Mouse (Mus musculus): ENCODE results near the gene Ccdc136.
A peak's percentile ranks its signal among the peaks of the same experiment; 100 is the strongest.

Gene Ccdc136

DNA sequence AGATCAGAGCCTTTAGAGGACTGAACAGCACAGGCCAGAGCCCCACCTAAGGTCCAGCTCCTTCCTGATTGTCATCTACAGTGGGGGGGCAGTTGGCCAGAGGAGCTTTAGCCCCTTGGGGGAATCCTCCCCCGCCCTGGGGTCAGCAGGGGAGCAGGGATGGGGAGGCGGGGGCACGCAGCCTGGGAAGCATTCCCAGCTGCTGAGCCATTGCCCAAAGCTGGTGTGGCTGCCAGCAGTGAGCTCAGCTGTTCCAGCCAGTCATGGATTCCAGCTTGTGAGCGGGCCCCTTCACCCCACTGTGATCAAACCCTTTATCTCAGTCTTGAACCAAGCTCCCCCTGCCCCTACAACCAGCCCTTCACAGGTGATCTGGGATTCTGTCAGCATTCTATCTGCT lies 43.1 kb downstream of the Ccdc136 start:
- peak; percentile 43 for DNase-seq (ENCODE audit: low spot score)

- no peak for DNase-seq (ENCODE audit: low spot score)
Observed at GRCm38 (mm10) chr6:29439789-29440188, 43.7 kb downstream of the Ccdc136 start.

DNA sequence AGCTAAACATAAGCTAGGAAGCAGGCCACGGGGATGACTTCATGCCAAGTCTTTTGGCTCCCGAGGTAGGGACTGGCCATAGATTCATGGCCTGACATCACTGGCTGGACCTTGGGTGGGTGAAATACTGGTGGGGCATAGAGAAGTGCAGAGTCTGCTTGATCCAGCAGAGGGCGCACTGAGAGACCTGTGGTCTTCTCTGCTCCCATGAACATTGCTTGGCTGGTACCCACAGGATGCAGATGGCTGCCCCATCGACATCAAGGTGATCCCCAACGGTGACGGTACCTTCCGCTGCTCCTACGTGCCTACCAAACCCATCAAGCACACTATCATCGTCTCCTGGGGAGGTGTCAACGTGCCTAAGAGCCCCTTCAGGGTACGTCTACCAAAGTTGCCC lies 48.7 kb downstream of the Ccdc136 start:
- no peak for DNase-seq (ENCODE audit: low spot score)

DNA sequence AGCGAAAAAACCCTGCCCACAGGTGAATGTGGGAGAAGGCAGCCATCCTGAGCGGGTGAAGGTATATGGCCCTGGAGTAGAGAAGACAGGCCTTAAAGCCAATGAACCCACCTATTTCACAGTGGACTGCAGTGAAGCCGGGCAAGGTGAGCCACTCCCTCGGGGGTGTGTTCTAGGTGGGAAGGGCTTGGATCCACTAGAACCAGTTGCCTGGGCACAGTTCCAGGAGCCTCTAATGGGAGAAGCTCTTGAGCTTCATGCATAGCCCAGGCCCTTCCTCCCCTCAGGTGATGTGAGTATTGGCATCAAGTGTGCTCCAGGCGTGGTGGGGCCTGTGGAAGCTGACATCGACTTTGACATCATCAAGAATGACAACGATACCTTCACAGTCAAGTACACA lies 49.2 kb downstream of the Ccdc136 start:
- DNase-seq (ENCODE audit: low spot score), result no peak

DNA sequence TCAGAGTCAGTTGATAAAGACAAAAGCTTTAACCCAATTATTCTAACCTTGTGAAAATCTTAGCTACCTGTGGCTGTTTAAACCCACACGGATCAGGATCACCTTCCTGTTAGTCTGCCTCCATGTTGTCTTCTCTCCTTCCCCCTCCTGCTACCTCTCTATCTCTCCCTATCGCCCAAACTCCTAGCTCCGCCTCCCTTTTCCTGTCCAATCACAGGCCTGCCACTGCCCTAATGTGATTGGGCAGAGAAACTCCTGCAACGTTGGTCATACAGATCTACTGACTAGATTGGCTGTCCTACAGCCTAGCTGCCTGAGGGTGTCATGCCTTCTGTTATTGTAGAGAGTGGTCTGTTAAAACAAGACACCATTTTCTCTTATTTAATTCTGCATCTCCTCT lies 53.7 kb downstream of the Ccdc136 start:
- no peak for DNase-seq (ENCODE audit: low spot score)

DNA sequence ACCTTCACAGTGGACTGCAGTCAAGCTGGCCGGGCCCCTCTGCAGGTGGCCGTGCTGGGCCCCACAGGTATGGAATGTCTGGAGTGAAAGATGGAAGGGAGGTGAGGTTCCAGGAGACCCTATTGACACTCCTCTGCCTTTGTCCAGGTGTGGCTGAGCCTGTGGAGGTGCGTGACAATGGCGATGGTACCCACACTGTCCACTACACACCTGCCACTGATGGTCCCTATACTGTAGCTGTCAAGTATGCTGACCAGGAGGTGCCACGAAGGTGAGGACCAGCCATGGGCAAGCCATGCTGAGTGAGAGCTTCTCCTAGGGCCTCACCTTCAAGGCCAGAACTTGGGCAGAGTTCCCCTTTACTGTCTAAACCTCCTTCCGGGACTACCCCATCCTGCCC lies 54.6 kb downstream of the Ccdc136 start:
- no peak for DNase-seq (ENCODE audit: low spot score)

- no peak for DNase-seq (ENCODE audit: low spot score)
Observed at GRCm38 (mm10) chr6:29461502-29461901, 65.4 kb downstream of the Ccdc136 start.

DNA sequence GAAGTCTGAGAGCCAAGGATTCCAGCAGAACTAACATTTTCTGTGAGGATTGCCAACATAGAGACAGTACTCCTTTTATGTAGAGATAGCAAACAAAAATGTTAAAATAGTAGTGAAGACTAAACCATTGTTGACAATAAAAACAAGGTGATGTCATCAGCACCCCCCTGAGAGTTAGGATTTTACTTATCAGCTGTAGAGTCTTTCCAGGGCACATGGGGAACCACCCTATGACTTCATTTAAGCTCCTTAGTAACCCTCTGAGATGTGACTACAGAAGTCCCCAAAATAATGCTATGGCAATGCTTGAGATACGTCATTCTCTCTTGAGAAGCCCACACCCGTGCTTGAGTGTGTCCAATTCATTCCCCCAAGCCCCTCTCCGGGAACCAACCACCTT lies 67.3 kb downstream of the Ccdc136 start:
- no peak for DNase-seq (ENCODE audit: low spot score)

DNA sequence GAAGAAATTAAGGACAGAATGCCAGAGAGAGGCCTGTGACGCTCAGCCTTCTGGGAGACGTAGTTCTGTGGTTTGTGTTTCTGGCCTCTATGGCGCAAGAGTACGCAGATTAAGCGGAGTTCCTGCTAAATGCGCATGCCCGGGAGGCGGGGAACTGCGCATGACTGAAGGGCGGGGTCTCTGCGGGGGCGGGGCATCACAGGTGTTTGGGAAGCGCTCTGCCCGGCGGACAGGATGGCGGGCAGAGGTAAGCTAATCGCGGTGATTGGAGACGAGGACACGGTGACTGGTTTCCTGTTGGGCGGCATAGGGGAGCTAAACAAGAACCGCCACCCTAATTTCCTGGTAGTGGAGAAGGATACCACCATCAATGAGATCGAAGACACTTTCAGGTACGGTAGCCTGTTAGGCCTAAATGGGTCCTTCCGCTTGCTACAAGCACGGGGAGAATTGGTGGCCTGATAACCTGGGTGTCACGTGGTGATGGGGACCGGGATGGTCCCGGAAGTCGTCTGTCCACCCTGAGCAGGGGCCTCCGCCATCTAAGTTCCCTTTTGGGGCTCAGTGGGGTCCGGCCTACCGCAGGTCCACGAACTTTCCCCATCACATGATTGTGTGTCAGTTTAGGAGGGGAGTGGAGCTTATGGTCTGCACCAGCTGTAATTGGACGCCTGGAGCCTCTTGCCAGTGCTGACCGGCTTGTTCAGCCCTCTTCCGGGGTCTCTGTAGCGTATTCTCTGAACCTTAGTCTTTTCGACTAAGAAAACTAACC lies 71.7 kb downstream of the Ccdc136 start, which contains the start of gene Atp6v1f:
Atp6v1f (plus strand) TSS at position 136 of the 772 bp plus-strand sequence.
- peak; percentile 93 for DNase-seq (ENCODE audit: low spot score)

DNA sequence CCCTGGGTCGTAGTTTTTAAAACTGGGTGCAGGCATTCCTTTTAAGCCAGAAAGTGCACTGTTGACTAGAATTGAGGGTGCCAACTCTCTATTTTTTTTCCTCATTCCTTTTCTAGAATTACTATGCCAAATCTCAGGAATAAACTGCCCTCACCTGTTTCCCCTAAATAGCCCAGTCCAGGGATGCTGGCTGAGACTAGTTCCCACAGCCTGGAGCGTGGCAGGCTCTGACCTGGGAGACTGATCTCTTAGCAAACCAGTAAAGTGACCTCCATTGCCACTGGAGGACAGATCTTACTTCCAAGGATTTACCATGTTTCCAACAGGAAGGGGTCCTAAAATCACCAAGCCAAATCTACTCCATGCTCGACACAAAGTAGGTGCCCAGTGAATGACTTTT lies 72.7 kb downstream of the Ccdc136 start:
- DNase-seq (ENCODE audit: low spot score), result no peak

- no peak for DNase-seq (ENCODE audit: low spot score)
Observed at GRCm38 (mm10) chr6:29471137-29471536, 75.0 kb downstream of the Ccdc136 start, which contains the start of gene Atp6v1fnb. Gene Atp6v1fnb (plus strand): TSS chr6:29471437.

- DNase-seq (ENCODE audit: low spot score), result peak; percentile 76
Observed at GRCm38 (mm10) chr6:29473941-29474691, 78.0 kb downstream of the Ccdc136 start.

- DNase-seq (ENCODE audit: low spot score), result no peak
Observed at GRCm38 (mm10) chr6:29474736-29475135, 78.6 kb downstream of the Ccdc136 start.

Data from layer of hippocampus, adult 11-12 months (tissue).